Mouse (Mus musculus) heart, embryonic 14.5 days (tissue): ENCODE data around the gene 2010109A12Rik. TPM values are rescaled to one million over a fixed set of nuclear protein-coding genes. Genes with fewer than 3 reads are reported as not detected.

Source experiments
- ATAC-seq: fragments of 200-750 bp; cut with Nextera tagmentation; 2 replicates; pipeline ENCODE4 v1.8.0; 2017; ENCODE audit warnings: low read depth, moderate TSS enrichment; ENCODE audit not compliant: insufficient number of reproducible peaks, insufficient read depth, low FRiP score
- H3K27ac ChIP-seq, 2 experiments: fragments of 200-500 bp in 1 of 2; fragments of 300-500 bp in 1 of 2; sonication (generic) in 1 of 2; replicated peaks in 1 of 2; 2 replicates each; pipeline ENCODE4 v1.5.1; 2012 to 2014; ENCODE audit warnings: low read depth in 2 of 2, low read length in 2 of 2, control low read depth in 1 of 2, mild to moderate bottlenecking in 1 of 2, mixed read lengths in 1 of 2; ENCODE audit not compliant: control insufficient read depth in 1 of 2, insufficient read depth in 1 of 2
- H3K27me3 ChIP-seq: fragments of 300-500 bp; sonication (generic); 2 replicates; pipeline ENCODE4 v1.6.1; 2014; ENCODE audit warnings: mild to moderate bottlenecking, low read length, control low read depth; ENCODE audit not compliant: control insufficient read depth, insufficient read depth
- H3K36me3 ChIP-seq: fragments of 300-500 bp; sonication (generic); 2 replicates; pipeline ENCODE4 v1.6.1; 2014; ENCODE audit warnings: mild to moderate bottlenecking, control low read depth, low read length, mixed read lengths; ENCODE audit not compliant: control insufficient read depth, insufficient read depth
- H3K4me1 ChIP-seq, 2 experiments: fragments of 200-500 bp in 1 of 2; fragments of 300-500 bp in 1 of 2; sonication (generic) in 1 of 2; 2 replicates each; pipeline ENCODE4 v1.6.1; 2012 to 2014; ENCODE audit warnings: low read length in 2 of 2, control low read depth in 1 of 2, mixed read lengths in 1 of 2; ENCODE audit not compliant: control insufficient read depth in 2 of 2, insufficient read depth in 2 of 2
- H3K4me2 ChIP-seq: fragments of 300-500 bp; sonication (generic); 2 replicates; pipeline ENCODE4 v1.6.1; 2014; ENCODE audit warnings: mild to moderate bottlenecking, low read length
- H3K4me3 ChIP-seq, 2 experiments: fragments of 200-500 bp in 1 of 2; fragments of 300-500 bp in 1 of 2; sonication (generic) in 1 of 2; 2 replicates each; pipeline ENCODE4 v1.5.1; 2012 to 2014; ENCODE audit warnings: low read length in 2 of 2, mild to moderate bottlenecking in 2 of 2, control low read depth in 1 of 2, low read depth in 1 of 2, moderate library complexity in 1 of 2; ENCODE audit not compliant: control insufficient read depth in 1 of 2, insufficient read depth in 1 of 2
- H3K9ac ChIP-seq: fragments of 300-500 bp; sonication (generic); 2 replicates; pipeline ENCODE4 v1.6.1; 2014; ENCODE audit warnings: mild to moderate bottlenecking, low read length
- H3K9me3 ChIP-seq: fragments of 300-500 bp; sonication (generic); 2 replicates; pipeline ENCODE4 v1.6.1; 2016; ENCODE audit warnings: low read length, control low read depth; ENCODE audit not compliant: control insufficient read depth
- WGBS: fragments of 180-500 bp; shearing (Covaris S2); extraction: QIAGEN DNeasy Blood & Tissue Kit; methylation state at CpG from one replicate; pipeline ENCODE4 v1.1.7; 2014; 5-methylcytosine and 5-hydroxymethylcytosine counted together
- polyA plus RNA-seq: library from polyadenylated mRNA; unstranded; fragments of >200 nt; fragmentation: Nextera tagmentation; extraction: Ambion mirVana; gene quantifications from 2 replicates; pipeline ENCODE4 v1.2.1, GENCODE M21; 2014

Gene 2010109A12Rik
- polyA plus RNA-seq, 1 experiment from 2014 or later, result 2.2 TPM

GRCm38 (mm10) chr5:93229527-93229926 is 23.2 kb downstream of the 2010109A12Rik start:
- 80% methylated on average over 2 of the region's 2 CpGs for whole genome bisulfite sequencing
- Histone ChIP-seq H3K9me3 (no peaks in the 10 kb centered on the region), H3K4me1 (no peaks in the 10 kb centered on the region), H3K36me3 (no peaks in the 10 kb centered on the region), H3K27me3 (no peaks in the 10 kb centered on the region), H3K9ac (no peak overlapping the region), H3K27ac (no peak overlapping the region), H3K4me3 (no peak overlapping the region), H3K4me2 (no peak overlapping the region)
- ATAC-seq, result no peak

- H3K27ac ChIP-seq, result no peak overlapping the region
- H3K9me3 ChIP-seq, result no peaks in the 10 kb centered on the region
- ATAC-seq, result no peak
- H3K9ac ChIP-seq, result no peak overlapping the region
- no peak overlapping the region for H3K4me2 ChIP-seq
- H3K27me3 ChIP-seq, result no peaks in the 10 kb centered on the region
- 60% methylated on average over 3 of the region's 3 CpGs for WGBS
- H3K4me3 ChIP-seq, result no peak overlapping the region
- H3K36me3 ChIP-seq, result no peaks in the 10 kb centered on the region
- no peaks in the 10 kb centered on the region for H3K4me1 ChIP-seq
These were observed 25.4 kb downstream of the 2010109A12Rik start for GRCm38 (mm10) chr5:93231721-93232120.

GRCm38 (mm10) chr5:93232838-93233237 is 26.5 kb downstream of the 2010109A12Rik start:
- Histone ChIP-seq H3K9ac (no peak overlapping the region), H3K4me2 (no peak overlapping the region), H3K27me3 (no peaks in the 10 kb centered on the region), H3K4me3 (no peak overlapping the region), H3K36me3 (no peaks in the 10 kb centered on the region), H3K9me3 (no peaks in the 10 kb centered on the region), H3K27ac (no peak overlapping the region), H3K4me1 (no peaks in the 10 kb centered on the region)
- WGBS, result 85% methylated on average over 2 of the region's 2 CpGs
- no peak for ATAC-seq

- no peaks in the 10 kb centered on the region for H3K9me3 ChIP-seq
- H3K4me2 ChIP-seq, result no peak overlapping the region
- WGBS, result 72% methylated on average over 4 of the region's 4 CpGs
- H3K36me3 ChIP-seq, result no peaks in the 10 kb centered on the region
- H3K4me3 ChIP-seq, result no peak overlapping the region
- ATAC-seq, result no peak
- no peak overlapping the region for H3K9ac ChIP-seq
- no peaks in the 10 kb centered on the region for H3K4me1 ChIP-seq
- no peak overlapping the region for H3K27ac ChIP-seq
- H3K27me3 ChIP-seq, result no peaks in the 10 kb centered on the region
These were observed 27.8 kb downstream of the 2010109A12Rik start for GRCm38 (mm10) chr5:93234130-93234529.

DNA sequence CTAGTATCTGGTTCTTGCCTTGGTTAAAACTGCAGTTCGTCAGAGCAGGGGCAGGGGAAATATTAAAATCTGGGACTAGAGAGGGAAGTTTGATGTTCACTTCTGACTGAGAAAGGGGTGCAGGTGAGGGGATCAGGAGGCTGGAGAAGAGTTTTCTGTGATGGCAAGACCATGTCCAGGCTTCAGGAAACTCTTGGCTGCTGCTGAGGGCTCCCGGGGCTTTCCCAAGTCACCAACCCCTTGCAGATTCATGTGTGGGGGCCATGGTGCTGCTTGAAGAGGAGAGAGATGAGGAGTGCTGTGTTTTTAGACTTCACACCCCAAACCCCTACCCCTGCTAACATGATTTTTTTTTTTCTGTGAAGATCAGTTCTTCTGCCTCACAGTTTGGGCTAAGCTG is 28.3 kb downstream of the 2010109A12Rik start:
- Histone ChIP-seq H3K9ac (no peak overlapping the region), H3K27ac (no peak overlapping the region), H3K36me3 (no peaks in the 10 kb centered on the region), H3K27me3 (no peaks in the 10 kb centered on the region), H3K4me1 (no peaks in the 10 kb centered on the region), H3K9me3 (no peaks in the 10 kb centered on the region), H3K4me2 (no peak overlapping the region), H3K4me3 (no peak overlapping the region)
- WGBS, result 57% methylated on average over 2 of the region's 2 CpGs
- no peak for ATAC-seq

GRCm38 (mm10) chr5:93235888-93236287 is 29.6 kb downstream of the 2010109A12Rik start:
- H3K36me3 ChIP-seq, result no peaks in the 10 kb centered on the region
- no peak overlapping the region for H3K9ac ChIP-seq
- ATAC-seq, result no peak
- H3K4me1 ChIP-seq, result peaks cover 0 to 4% of the 10 kb centered on the region in 2 experiments; a peak in 1 of 4 replicates
- WGBS, result 94% methylated on average over 3 of the region's 3 CpGs
- H3K27me3 ChIP-seq, result no peaks in the 10 kb centered on the region
- no peak overlapping the region for H3K27ac ChIP-seq
- H3K4me2 ChIP-seq, result no peak overlapping the region
- H3K4me3 ChIP-seq, result no peak overlapping the region
- H3K9me3 ChIP-seq, result no peaks in the 10 kb centered on the region

- H3K36me3 ChIP-seq, result no peaks in the 10 kb centered on the region
- no peak overlapping the region for H3K4me3 ChIP-seq
- H3K4me1 ChIP-seq, result peaks cover 0 to 4% of the 10 kb centered on the region in 2 experiments; a peak in 1 of 4 replicates
- no peaks in the 10 kb centered on the region for H3K27me3 ChIP-seq
- no peak overlapping the region for H3K9ac ChIP-seq
- no peak overlapping the region for H3K4me2 ChIP-seq
- WGBS, result 78% methylated on average over 4 of the region's 4 CpGs
- no peak for ATAC-seq
- no peaks in the 10 kb centered on the region for H3K9me3 ChIP-seq
- no peak overlapping the region for H3K27ac ChIP-seq
These were observed 30.2 kb downstream of the 2010109A12Rik start for GRCm38 (mm10) chr5:93236541-93236940.
